Mouse (Mus musculus): ENCODE data around the gene Foxg1. TPM values are rescaled to one million over a fixed set of nuclear protein-coding genes. Genes with fewer than 3 reads are reported as not detected.

Gene Foxg1
- polyA plus RNA-seq, 2 experiments: not detected

GRCm38 (mm10) chr12:49398163-49398540 is 15.7 kb downstream of the Foxg1 start:
- no peak for DNase-seq (ENCODE audit: low read depth in 3 of 3, low spot score in 3 of 3)
- Histone ChIP-seq H3K36me3 (replicated peaks; ENCODE audit: control insufficient read depth, insufficient read depth, low read depth) (no peaks in the 10 kb centered on the region), H3K9ac (replicated peaks) (no peak overlapping the region), H3K4me3 (ENCODE audit: insufficient read depth in 1 of 2, low read depth in 2 of 2, low read length in 2 of 2) (no peak overlapping the region), H3K4me2 (ENCODE audit: low read depth) (no peak overlapping the region), H3K9me3 (ENCODE audit: control insufficient read depth, low read length) (no peaks in the 10 kb centered on the region), H3K27ac (no peak overlapping the region), H3K27me3 (ENCODE audit: control insufficient read depth, insufficient read depth, low read length) (peaks cover 50% of the 10 kb centered on the region), H3K4me1 (replicated peaks; ENCODE audit: control insufficient read depth in 2 of 2, insufficient read depth in 2 of 2, low read length in 1 of 2) (no peaks in the 10 kb centered on the region)
- no peak for TF ChIP-seq CTCF (IDR thresholded peaks at IDR 0.05; ENCODE audit: low read depth)
- no peak for TF ChIP-seq EP300 (IDR thresholded peaks at IDR 0.05; ENCODE audit: low read depth)
- no peak for ATAC-seq (ENCODE audit: insufficient read depth)

GRCm38 (mm10) chr12:49398636-49399035 is 16.2 kb downstream of the Foxg1 start:
- H3K4me1 ChIP-seq (replicated peaks; ENCODE audit: control insufficient read depth in 2 of 2, insufficient read depth in 2 of 2, low read length in 1 of 2): no peaks in the 10 kb centered on the region
- ATAC-seq (ENCODE audit: insufficient read depth): no peak
- WGBS (ENCODE audit: insufficient replicate concordance): 12% methylated on average over 3 of the region's 3 CpGs

GRCm38 (mm10) chr12:49399611-49400010 is 17.2 kb downstream of the Foxg1 start:
- 9% methylated on average over 1 of the region's 1 CpGs for WGBS (ENCODE audit: insufficient replicate concordance)
- H3K4me1 ChIP-seq (replicated peaks; ENCODE audit: control insufficient read depth in 2 of 2, insufficient read depth in 2 of 2, low read length in 1 of 2): no peaks in the 10 kb centered on the region
- peaks cover 40% of the 10 kb centered on the region for H3K27me3 ChIP-seq (ENCODE audit: control insufficient read depth, insufficient read depth, low read length)

More at GRCm38 (mm10) chr12:49398636-49399035, 16.2 kb downstream of the Foxg1 start:
- Histone ChIP-seq H3K27ac (no peak overlapping the region), H3K4me3 (ENCODE audit: insufficient read depth in 1 of 2, low read depth in 2 of 2, low read length in 2 of 2) (no peak overlapping the region), H3K9me3 (ENCODE audit: control insufficient read depth, low read length) (no peaks in the 10 kb centered on the region), H3K36me3 (replicated peaks; ENCODE audit: control insufficient read depth, insufficient read depth, low read depth) (no peaks in the 10 kb centered on the region), H3K27me3 (ENCODE audit: control insufficient read depth, insufficient read depth, low read length) (peaks cover 48% of the 10 kb centered on the region), H3K9ac (replicated peaks) (no peak overlapping the region), H3K4me2 (ENCODE audit: low read depth) (no peak overlapping the region)
- no peak for TF ChIP-seq CTCF (IDR thresholded peaks at IDR 0.05; ENCODE audit: low read depth)
- TF ChIP-seq EP300 (IDR thresholded peaks at IDR 0.05; ENCODE audit: low read depth): no peak
- no peak for DNase-seq (ENCODE audit: low read depth in 3 of 3, low spot score in 3 of 3)

GRCm38 (mm10) chr12:49400036-49400852 is 17.8 kb downstream of the Foxg1 start:
- Histone ChIP-seq H3K27me3 (ENCODE audit: control insufficient read depth, insufficient read depth, low read length) (peaks cover 33% of the 10 kb centered on the region), H3K4me3 (ENCODE audit: insufficient read depth in 1 of 2, low read depth in 2 of 2, low read length in 2 of 2) (no peak overlapping the region), H3K4me1 (replicated peaks; ENCODE audit: control insufficient read depth in 2 of 2, insufficient read depth in 2 of 2, low read length in 1 of 2) (no peaks in the 10 kb centered on the region), H3K9me3 (ENCODE audit: control insufficient read depth, low read length) (no peaks in the 10 kb centered on the region), H3K27ac (no peak overlapping the region), H3K36me3 (replicated peaks; ENCODE audit: control insufficient read depth, insufficient read depth, low read depth) (no peaks in the 10 kb centered on the region), H3K9ac (replicated peaks) (no peak overlapping the region), H3K4me2 (ENCODE audit: low read depth) (no peak overlapping the region)
- no peak for TF ChIP-seq CTCF (IDR thresholded peaks at IDR 0.05; ENCODE audit: low read depth)
- no peak for TF ChIP-seq EP300 (IDR thresholded peaks at IDR 0.05; ENCODE audit: low read depth)
- 2% methylated on average over 9 of the region's 9 CpGs for WGBS (ENCODE audit: insufficient replicate concordance)
- DNase-seq (ENCODE audit: low read depth in 3 of 3, low spot score in 3 of 3) (no peak), ATAC-seq (ENCODE audit: insufficient read depth) (no peak)

More at GRCm38 (mm10) chr12:49399611-49400010, 17.2 kb downstream of the Foxg1 start:
- Histone ChIP-seq H3K36me3 (replicated peaks; ENCODE audit: control insufficient read depth, insufficient read depth, low read depth) (no peaks in the 10 kb centered on the region), H3K4me3 (ENCODE audit: insufficient read depth in 1 of 2, low read depth in 2 of 2, low read length in 2 of 2) (no peak overlapping the region), H3K4me2 (ENCODE audit: low read depth) (no peak overlapping the region), H3K27ac (no peak overlapping the region), H3K9me3 (ENCODE audit: control insufficient read depth, low read length) (no peaks in the 10 kb centered on the region), H3K9ac (replicated peaks) (no peak overlapping the region)
- ATAC-seq (ENCODE audit: insufficient read depth) (no peak), DNase-seq (ENCODE audit: low read depth in 3 of 3, low spot score in 3 of 3) (no peak)
- TF ChIP-seq CTCF (IDR thresholded peaks at IDR 0.05; ENCODE audit: low read depth): no peak
- TF ChIP-seq EP300 (IDR thresholded peaks at IDR 0.05; ENCODE audit: low read depth): no peak

GRCm38 (mm10) chr12:49400853-49401118 is 18.3 kb downstream of the Foxg1 start:
- no peak overlapping the region for H3K4me2 ChIP-seq (ENCODE audit: low read depth)
- peaks cover 32% of the 10 kb centered on the region for H3K27me3 ChIP-seq (ENCODE audit: control insufficient read depth, insufficient read depth, low read length)
- no peaks in the 10 kb centered on the region for H3K9me3 ChIP-seq (ENCODE audit: control insufficient read depth, low read length)
- no peaks in the 10 kb centered on the region for H3K36me3 ChIP-seq (replicated peaks; ENCODE audit: control insufficient read depth, insufficient read depth, low read depth)
- H3K9ac ChIP-seq (replicated peaks): no peak overlapping the region
- no peak overlapping the region for H3K27ac ChIP-seq
- DNase-seq (ENCODE audit: low read depth in 3 of 3, low spot score in 3 of 3): no peak
- no peaks in the 10 kb centered on the region for H3K4me1 ChIP-seq (replicated peaks; ENCODE audit: control insufficient read depth in 2 of 2, insufficient read depth in 2 of 2, low read length in 1 of 2)
- H3K4me3 ChIP-seq (ENCODE audit: insufficient read depth in 1 of 2, low read depth in 2 of 2, low read length in 2 of 2): no peak overlapping the region
- WGBS (ENCODE audit: insufficient replicate concordance): 2% methylated on average over 8 of the region's 8 CpGs
- no peak for ATAC-seq (ENCODE audit: insufficient read depth)
- TF ChIP-seq CTCF (IDR thresholded peaks at IDR 0.05; ENCODE audit: low read depth) (no peak), EP300 (IDR thresholded peaks at IDR 0.05; ENCODE audit: low read depth) (no peak)
